ENCODE assay signal across 10 mouse cellular contexts in the genomic region with DNA sequence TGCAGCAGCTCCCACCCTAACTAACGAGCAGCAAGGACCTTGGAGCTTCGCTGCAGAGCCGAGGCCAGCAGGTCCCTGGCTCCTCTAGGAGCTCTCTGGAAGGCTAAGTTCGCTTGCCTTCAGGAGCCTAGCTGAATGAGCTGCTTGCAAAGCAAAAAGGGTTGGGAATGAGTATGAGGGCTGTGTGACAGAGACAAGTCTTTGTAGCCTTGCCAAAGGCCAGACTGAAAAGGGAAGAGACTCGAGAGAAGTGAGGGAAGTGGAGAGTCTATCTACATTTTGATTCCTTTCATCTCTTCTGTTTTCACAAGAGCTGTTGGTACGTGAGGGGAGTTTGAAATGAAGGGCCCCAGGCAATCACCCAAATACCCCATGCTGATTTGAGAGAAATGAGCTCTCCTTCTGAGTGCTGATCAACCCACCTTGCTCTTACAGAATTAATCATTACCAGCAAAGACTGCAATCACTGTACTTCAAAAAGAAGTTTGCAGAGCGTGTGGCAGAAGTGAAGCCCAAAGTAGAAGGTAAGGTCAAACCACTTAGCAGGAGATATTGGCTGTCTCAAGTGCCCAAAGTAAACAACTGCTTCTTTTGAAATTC.
DNase-seq lines count a peak whose midpoint lies in the region; ATAC-seq and TF ChIP-seq lines count a peak whose summit lies in the region.
"Had no signal": no experiment of that assay in that cellular context is flagged by ENCODE, and none has a peak within 500 bp of the region (broad histone marks: within the 10 kb centered on the region; RNA-seq: fewer than 3 reads in every experiment).

No protein-coding gene starts in this region.

- H3K9me3 ChIP-seq in kidney, postnatal 0 days (replicated peaks; ENCODE audit: low read length) = no peaks in the 10 kb centered on the region

- no peaks in the 10 kb centered on the region for H3K27me3 ChIP-seq in kidney, postnatal 0 days (ENCODE audit: insufficient read depth, low read length)

- H3K4me3 ChIP-seq in gastrocnemius, adult 2 months = no peak overlapping the region
- no peak overlapping the region for H3K4me3 ChIP-seq in kidney, postnatal 0 days (replicated peaks; ENCODE audit: low read depth, low read length)

- H3K4me1 ChIP-seq in kidney, postnatal 0 days (replicated peaks; ENCODE audit: insufficient read depth, low read length) = 0 out of 2 replicates have a peak, but pooled peaks cover 8% of the 10 kb centered on the region

- no peak for ATAC-seq in kidney, postnatal 0 days (replicated peaks; ENCODE audit: low FRiP score, low read depth)
- ATAC-seq: intestine, embryonic 16.5 days had no signal

- H3K9ac ChIP-seq in kidney, postnatal 0 days (ENCODE audit: low read depth, low read length) = no peak overlapping the region

- peaks cover 12% of the 10 kb centered on the region; the same call in 1 of the 2 replicates for H3K36me3 ChIP-seq in kidney, postnatal 0 days (ENCODE audit: insufficient read depth, low read length)

- 44% methylated on average over 7 of the region's 7 CpGs for WGBS in kidney, postnatal 0 days

- peak overlapping the region; percentile 66 for H3K27ac ChIP-seq in gastrocnemius, adult 2 months
- H3K27ac ChIP-seq in kidney, postnatal 0 days = no peak overlapping the region
- H3K27ac ChIP-seq: stomach, postnatal 0 days had no signal

- TF ChIP-seq CTCF in gastrocnemius, adult 2 months (IDR thresholded peaks at IDR 0.05) = no peak
- TF ChIP-seq CTCF in kidney, postnatal 0 days (IDR thresholded peaks at IDR 0.05; ENCODE audit: low read depth) = no peak

- intact Hi-C loops in gastrocnemius, adult 2 months (cut with DNase I) = loop anchor here (5.0 kb wide), 1 partner anchor 89 kb away; no protein-coding TSS in a partner anchor

- DNase-seq in gastrocnemius, adult 2 months = no peak
- no peak for DNase-seq in gastrocnemius, postnatal 4 days (ENCODE audit: low spot score in 2 of 2)
- peak; percentile 8 for DNase-seq in kidney, postnatal 0 days (ENCODE audit: low spot score)
- no peak for DNase-seq in kidney, adult 9 months
- DNase-seq in adrenal gland, postnatal 36 days = peak; percentile 19 to 41
- DNase-seq in lung, postnatal 25 days (ENCODE audit: low spot score) = peak; percentile 56
- DNase-seq in natural killer cell, adult 2 months (ENCODE audit: low spot score in 2 of 2) = no peak
- DNase-seq in testis, postnatal 14 days (ENCODE audit: low spot score) = no peak

- no peak overlapping the region for H3K4me2 ChIP-seq in kidney, postnatal 0 days (ENCODE audit: low read length)

Comparison
In these comparisons a context has a peak if more than half of its experiments do, and no peak if none do; other contexts are left out.
1. DNase-seq: peak in kidney, postnatal 0 days (single experiment), adrenal gland, postnatal 36 days (2 of 2) and lung, postnatal 25 days (single experiment); none in gastrocnemius, adult 2 months (single experiment), gastrocnemius, postnatal 4 days (0 of 2), kidney, adult 9 months (single experiment), natural killer cell, adult 2 months (0 of 2) and testis, postnatal 14 days (single experiment).